Mouse (Mus musculus) G1E (cell line): ENCODE measurements around the gene Gm47429.

ENCODE experiments used
- CTCF ChIP-seq: IDR thresholded peaks from 2 replicates; pipeline ENCODE4 v1.5.1; 2012; ENCODE audit warnings: low read depth, low read length, inconsistent platforms, mixed read lengths
- GATA2 ChIP-seq: IDR thresholded peaks from 2 replicates; pipeline ENCODE4 v1.6.1; 2012; ENCODE audit warnings: low read depth, low read length, inconsistent platforms, borderline replicate concordance

GRCm38 (mm10) chr13:50424517-50424916 lies 19.2 kb downstream of the Gm47429 start:
- TF ChIP-seq CTCF (no peak), GATA2 (no peak)
